Mouse (Mus musculus): ENCODE measurements at regions not wholly inside any gene's neighbourhood (a gene's known extent, or its start where the extent isn't known, plus 50 kb on each side); places are given as distances from the start of the nearest gene placed in this dataset.
A peak's percentile ranks its signal among the peaks of the same experiment; 100 is the strongest.

GRCm38 (mm10) chr4:45605681-45606080 is 73.4 kb upstream of the Shb start:
- 76% methylated on average over 4 of the region's 4 CpGs for WGBS
- Histone ChIP-seq H3K27me3 (replicated peaks; ENCODE audit: insufficient read depth, low read length) (no peaks in the 10 kb centered on the region), H3K4me2 (replicated peaks; ENCODE audit: low read depth, low read length) (no peak overlapping the region), H3K9me3 (ENCODE audit: low read length) (no peaks in the 10 kb centered on the region), H3K4me1 (ENCODE audit: insufficient read depth, low read depth, low read length) (no peaks in the 10 kb centered on the region), H3K36me3 (ENCODE audit: insufficient read depth, low read length) (no peaks in the 10 kb centered on the region), H3K4me3 (ENCODE audit: low read depth, low read length) (no peak overlapping the region), H3K27ac (ENCODE audit: low read length) (no peak overlapping the region), H3K9ac (replicated peaks; ENCODE audit: low read depth) (no peak overlapping the region)
- TF ChIP-seq EP300 (IDR thresholded peaks at IDR 0.05): no peak
- TF ChIP-seq CTCF (IDR thresholded peaks at IDR 0.05): no peak
- no peak for DNase-seq (ENCODE audit: low spot score)
- no peak for ATAC-seq

DNA sequence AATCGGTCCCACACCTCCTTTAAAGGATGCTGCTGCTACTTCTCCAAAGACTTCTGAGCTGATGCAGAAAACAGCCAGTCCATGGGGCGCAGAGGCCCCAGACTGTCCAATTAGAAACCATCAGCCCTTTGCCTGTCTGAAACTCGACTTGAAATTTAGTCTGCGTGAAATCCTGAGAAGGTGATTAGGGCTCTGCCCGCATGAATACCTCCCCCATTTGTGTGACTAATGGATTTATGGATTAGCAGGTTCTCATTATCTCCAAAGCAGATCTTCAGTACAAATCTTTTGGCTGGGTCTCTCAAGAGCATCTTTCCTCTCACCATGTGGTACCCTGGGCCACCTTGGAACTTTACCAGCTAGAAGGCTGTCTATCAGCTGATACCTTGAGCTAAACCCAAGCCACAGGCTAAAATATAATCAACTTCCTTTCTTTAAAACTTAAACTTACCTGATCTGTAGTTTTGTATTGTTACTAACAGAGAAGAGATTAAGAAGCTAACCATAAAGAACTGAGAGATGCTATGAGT is 72.1 kb upstream of the Shb start:
- H3K9ac ChIP-seq (replicated peaks; ENCODE audit: low read depth): no peak overlapping the region
- no peaks in the 10 kb centered on the region for H3K27me3 ChIP-seq (replicated peaks; ENCODE audit: insufficient read depth, low read length)
- H3K4me2 ChIP-seq (replicated peaks; ENCODE audit: low read depth, low read length): no peak overlapping the region
- no peaks in the 10 kb centered on the region for H3K36me3 ChIP-seq (ENCODE audit: insufficient read depth, low read length)
- TF ChIP-seq EP300 (IDR thresholded peaks at IDR 0.05): no peak
- no peak for TF ChIP-seq CTCF (IDR thresholded peaks at IDR 0.05)
- no peaks in the 10 kb centered on the region for H3K9me3 ChIP-seq (ENCODE audit: low read length)
- ATAC-seq (no peak), DNase-seq (ENCODE audit: low spot score) (no peak)
- H3K4me1 ChIP-seq (ENCODE audit: insufficient read depth, low read depth, low read length): no peaks in the 10 kb centered on the region
- 80% methylated on average over 5 of the region's 5 CpGs for WGBS
- no peak overlapping the region for H3K27ac ChIP-seq (ENCODE audit: low read length)
- H3K4me3 ChIP-seq (ENCODE audit: low read depth, low read length): no peak overlapping the region

DNA sequence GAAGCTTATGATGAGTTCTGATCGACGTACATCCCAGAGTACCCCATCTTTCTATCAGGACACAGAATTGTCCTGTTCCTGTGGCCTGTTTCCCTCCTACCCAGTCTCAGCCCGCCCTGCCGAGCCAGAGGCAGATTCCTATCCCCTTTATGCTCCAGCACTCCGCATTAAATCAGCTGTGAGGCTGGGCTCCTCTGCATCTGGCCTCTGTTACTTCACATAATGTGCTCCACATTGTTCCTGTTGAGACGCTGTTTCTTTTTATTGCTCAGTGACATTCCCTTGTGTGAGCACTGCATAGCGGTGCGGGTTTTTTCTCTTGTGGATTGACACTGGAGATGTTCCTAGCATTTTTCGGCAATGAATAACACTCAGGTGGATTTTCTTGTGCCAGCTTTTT is 68.2 kb upstream of the Shb start:
- no peak overlapping the region for H3K9ac ChIP-seq (replicated peaks; ENCODE audit: low read depth)
- DNase-seq (ENCODE audit: low spot score): no peak
- no peaks in the 10 kb centered on the region for H3K36me3 ChIP-seq (ENCODE audit: insufficient read depth, low read length)
- no peak overlapping the region for H3K4me3 ChIP-seq (ENCODE audit: low read depth, low read length)
- no peak overlapping the region for H3K4me2 ChIP-seq (replicated peaks; ENCODE audit: low read depth, low read length)
- H3K27me3 ChIP-seq (replicated peaks; ENCODE audit: insufficient read depth, low read length): no peaks in the 10 kb centered on the region
- TF ChIP-seq EP300 (IDR thresholded peaks at IDR 0.05): no peak
- no peak for TF ChIP-seq CTCF (IDR thresholded peaks at IDR 0.05)
- no peak overlapping the region for H3K27ac ChIP-seq (ENCODE audit: low read length)
- no peaks in the 10 kb centered on the region for H3K9me3 ChIP-seq (ENCODE audit: low read length)
- 68% methylated on average over 9 of the region's 9 CpGs for WGBS
- no peaks in the 10 kb centered on the region for H3K4me1 ChIP-seq (ENCODE audit: insufficient read depth, low read depth, low read length)
- ATAC-seq: no peak

GRCm38 (mm10) chr4:45593435-45593991 is 61.2 kb upstream of the Shb start:
- H3K36me3 ChIP-seq (ENCODE audit: insufficient read depth, low read length): no peaks in the 10 kb centered on the region
- H3K27me3 ChIP-seq (replicated peaks; ENCODE audit: insufficient read depth, low read length): no peaks in the 10 kb centered on the region
- H3K27ac ChIP-seq (ENCODE audit: low read length): no peak overlapping the region
- H3K9ac ChIP-seq (replicated peaks; ENCODE audit: low read depth): no peak overlapping the region
- H3K4me2 ChIP-seq (replicated peaks; ENCODE audit: low read depth, low read length): no peak overlapping the region
- no peak for DNase-seq (ENCODE audit: low spot score)
- no peak for ATAC-seq
- no peaks in the 10 kb centered on the region for H3K9me3 ChIP-seq (ENCODE audit: low read length)
- TF ChIP-seq CTCF (IDR thresholded peaks at IDR 0.05): peak; percentile 29; the same call in 1 of the 2 replicates
- TF ChIP-seq EP300 (IDR thresholded peaks at IDR 0.05): no peak
- H3K4me3 ChIP-seq (ENCODE audit: low read depth, low read length): no peak overlapping the region
- peaks cover 8% of the 10 kb centered on the region; the same call in 1 of the 2 replicates for H3K4me1 ChIP-seq (ENCODE audit: insufficient read depth, low read depth, low read length)
- 67% methylated on average over 3 of the region's 3 CpGs for WGBS

DNA sequence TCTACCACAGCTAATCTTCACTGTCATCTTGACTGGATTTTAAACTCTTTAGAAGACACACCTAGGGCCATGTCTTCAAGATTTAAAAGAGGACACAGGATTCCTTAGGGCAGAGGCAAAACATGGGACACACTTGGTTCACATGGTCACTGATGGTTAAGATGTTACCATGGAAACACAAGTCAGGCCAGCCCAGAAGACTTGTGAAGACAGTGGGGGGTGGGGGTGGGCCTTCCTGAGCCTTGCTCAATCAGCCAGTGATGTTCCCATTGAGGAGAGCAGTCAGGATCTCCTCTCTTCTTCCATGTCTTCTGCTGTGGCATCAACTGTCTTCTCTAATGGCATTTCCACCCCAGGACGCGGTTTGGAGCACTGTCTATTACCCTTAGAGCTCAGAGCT is 60.5 kb upstream of the Shb start:
- Histone ChIP-seq H3K27ac (ENCODE audit: low read length) (no peak overlapping the region), H3K27me3 (replicated peaks; ENCODE audit: insufficient read depth, low read length) (no peaks in the 10 kb centered on the region), H3K4me1 (ENCODE audit: insufficient read depth, low read depth, low read length) (peaks cover 8% of the 10 kb centered on the region; the same call in 1 of the 2 replicates), H3K9me3 (ENCODE audit: low read length) (no peaks in the 10 kb centered on the region), H3K4me2 (replicated peaks; ENCODE audit: low read depth, low read length) (no peak overlapping the region), H3K36me3 (ENCODE audit: insufficient read depth, low read length) (no peaks in the 10 kb centered on the region), H3K9ac (replicated peaks; ENCODE audit: low read depth) (no peak overlapping the region), H3K4me3 (ENCODE audit: low read depth, low read length) (no peak overlapping the region)
- no peak for ATAC-seq
- DNase-seq (ENCODE audit: low spot score): no peak
- WGBS: 78% methylated on average over 2 of the region's 2 CpGs
- TF ChIP-seq EP300 (IDR thresholded peaks at IDR 0.05) (no peak), CTCF (IDR thresholded peaks at IDR 0.05) (no peak)

- H3K9me3 ChIP-seq (ENCODE audit: low read length): no peaks in the 10 kb centered on the region
- H3K27me3 ChIP-seq (replicated peaks; ENCODE audit: insufficient read depth, low read length): no peaks in the 10 kb centered on the region
- ATAC-seq (0 out of 2 replicates have a peak, but pooled peaks have one; percentile 8), DNase-seq (ENCODE audit: low spot score) (peak; percentile 7)
- WGBS: 15% methylated on average over 23 of the region's 23 CpGs
- H3K4me3 ChIP-seq (ENCODE audit: low read depth, low read length): peak overlapping the region; percentile 12; the same call in 1 of the 2 replicates
- H3K9ac ChIP-seq (replicated peaks; ENCODE audit: low read depth): peak overlapping the region; percentile 8; the same call in 1 of the 2 replicates
- H3K27ac ChIP-seq (ENCODE audit: low read length): no peak overlapping the region
- peaks cover 8% of the 10 kb centered on the region; the same call in 1 of the 2 replicates for H3K4me1 ChIP-seq (ENCODE audit: insufficient read depth, low read depth, low read length)
- TF ChIP-seq EP300 (IDR thresholded peaks at IDR 0.05): no peak
- no peak for TF ChIP-seq CTCF (IDR thresholded peaks at IDR 0.05)
- no peaks in the 10 kb centered on the region for H3K36me3 ChIP-seq (ENCODE audit: insufficient read depth, low read length)
- peak overlapping the region; percentile 52 for H3K4me2 ChIP-seq (replicated peaks; ENCODE audit: low read depth, low read length)
Observed at GRCm38 (mm10) chr4:45591405-45592315, 59.4 kb upstream of the Shb start.
